In genomic region chr5:21931151-21931550, GRCm38 (mm10) we compare ENCODE assay signal across 22 mouse cellular contexts.
DNase-seq lines count a peak whose midpoint lies in the region; ATAC-seq lines count a peak whose summit lies in the region.
"Had no signal": no experiment of that assay in that cellular context is flagged by ENCODE, and none has a peak within 500 bp of the region (broad histone marks: within the 10 kb centered on the region; RNA-seq: fewer than 3 reads in every experiment).

No protein-coding gene starts in this region.

- no peak overlapping the region for H3K27ac ChIP-seq in limb, embryonic 12.5 days
- no peak overlapping the region for H3K27ac ChIP-seq in limb, embryonic 10.5 days
- no peak overlapping the region for H3K27ac ChIP-seq in hindbrain, embryonic 14.5 days
- H3K27ac ChIP-seq: embryonic facial prominence, embryonic 12.5 days; forebrain, embryonic 15.5 days; hindbrain, embryonic 13.5 days; intestine, embryonic 15.5 days had no signal

- H3K4me1 ChIP-seq in limb, embryonic 12.5 days (replicated peaks), result 0 out of 2 replicates have a peak, but pooled peaks cover 2% of the 10 kb centered on the region
- no peaks in the 10 kb centered on the region for H3K4me1 ChIP-seq in limb, embryonic 10.5 days
- H3K4me1 ChIP-seq in hindbrain, embryonic 14.5 days (replicated peaks; ENCODE audit: control insufficient read depth, insufficient read depth, low read length), result peaks cover 10% of the 10 kb centered on the region; the same call in 1 of the 2 replicates
- H3K4me1 ChIP-seq: embryonic facial prominence, embryonic 12.5 days; heart, embryonic 12.5 days; intestine, embryonic 15.5 days had no signal

- no peaks in the 10 kb centered on the region for H3K27me3 ChIP-seq in limb, embryonic 12.5 days
- no peaks in the 10 kb centered on the region for H3K27me3 ChIP-seq in limb, embryonic 10.5 days (ENCODE audit: low read depth, poor library complexity, severe bottlenecking)
- H3K27me3 ChIP-seq in hindbrain, embryonic 14.5 days (ENCODE audit: control insufficient read depth, insufficient read depth, low read length), result no peaks in the 10 kb centered on the region
- H3K27me3 ChIP-seq: embryonic facial prominence, embryonic 12.5 days; forebrain, embryonic 15.5 days; heart, embryonic 12.5 days; hindbrain, embryonic 13.5 days; intestine, embryonic 15.5 days had no signal

- peak; percentile 71; the same call in 1 of the 2 replicates for ATAC-seq in limb, embryonic 12.5 days (ENCODE audit: insufficient number of reproducible peaks, insufficient read depth, low FRiP score, low TSS enrichment, low read depth)
- ATAC-seq in common myeloid progenitor, adult 5-6 weeks (replicated peaks; ENCODE audit: low read depth, poor library complexity, severe bottlenecking), result peak; percentile 54
- 0 out of 2 replicates have a peak, but pooled peaks have one; percentile 39 for ATAC-seq in megakaryocyte progenitor cell, adult 5-6 weeks (replicated peaks; ENCODE audit: poor library complexity)
- ATAC-seq in hindbrain, embryonic 14.5 days (ENCODE audit: low FRiP score), result no peak
- ATAC-seq: activated CD4-positive, CD25-positive, alpha-beta regulatory T cell, adult 4 months; CD4-positive, CD25-positive, alpha-beta regulatory T cell, adult 4 months; forebrain, embryonic 15.5 days; intestine, embryonic 15.5 days had no signal

- H3K4me3 ChIP-seq in limb, embryonic 12.5 days (replicated peaks), result no peak overlapping the region
- H3K4me3 ChIP-seq in limb, embryonic 10.5 days, result no peak overlapping the region
- no peak overlapping the region for H3K4me3 ChIP-seq in hindbrain, embryonic 14.5 days (replicated peaks; ENCODE audit: low read length)
- H3K4me3 ChIP-seq: embryonic facial prominence, embryonic 12.5 days; forebrain, embryonic 15.5 days; heart, embryonic 12.5 days; hindbrain, embryonic 13.5 days; intestine, embryonic 15.5 days had no signal

- H3K9ac ChIP-seq in limb, embryonic 12.5 days (replicated peaks), result no peak overlapping the region
- no peak overlapping the region for H3K9ac ChIP-seq in hindbrain, embryonic 14.5 days
- H3K9ac ChIP-seq: embryonic facial prominence, embryonic 12.5 days; forebrain, embryonic 15.5 days; heart, embryonic 12.5 days; hindbrain, embryonic 13.5 days; intestine, embryonic 15.5 days had no signal

- no peak for DNase-seq in limb, embryonic 10.5 days (ENCODE audit: low spot score)
- peak; percentile 50 for DNase-seq in R1 (ENCODE audit: low read depth, low spot score)
- no peak for DNase-seq in hindbrain, embryonic 14.5 days (ENCODE audit: low spot score)
- DNase-seq in thymus, adult 18-20 months, result no peak
- DNase-seq: adrenal gland, postnatal 14 days; B cell, adult 2 months; cerebellum, adult 18-20 months; cerebellum, adult 9-11 months; cerebellum, postnatal 36 days; gastrocnemius, postnatal 10 days; heart, postnatal 36 days had no signal

- WGBS in limb, embryonic 12.5 days, result 59% methylated on average over 4 of the region's 4 CpGs
- 85% methylated on average over 4 of the region's 4 CpGs for WGBS in limb, embryonic 10.5 days
- 80% methylated on average over 4 of the region's 4 CpGs for WGBS in hindbrain, embryonic 14.5 days

- no peak overlapping the region for H3K4me2 ChIP-seq in limb, embryonic 12.5 days
- H3K4me2 ChIP-seq in hindbrain, embryonic 14.5 days (replicated peaks), result no peak overlapping the region
- H3K4me2 ChIP-seq: embryonic facial prominence, embryonic 12.5 days; forebrain, embryonic 15.5 days; heart, embryonic 12.5 days; hindbrain, embryonic 13.5 days; intestine, embryonic 15.5 days had no signal

- H3K36me3 ChIP-seq in limb, embryonic 12.5 days, result no peaks in the 10 kb centered on the region
- no peaks in the 10 kb centered on the region for H3K36me3 ChIP-seq in limb, embryonic 10.5 days
- H3K36me3 ChIP-seq in hindbrain, embryonic 14.5 days (replicated peaks; ENCODE audit: control insufficient read depth, insufficient read depth), result no peaks in the 10 kb centered on the region
- H3K36me3 ChIP-seq: embryonic facial prominence, embryonic 12.5 days; forebrain, embryonic 15.5 days; G1E; heart, embryonic 12.5 days; intestine, embryonic 15.5 days had no signal

- no peaks in the 10 kb centered on the region for H3K9me3 ChIP-seq in limb, embryonic 12.5 days
- H3K9me3 ChIP-seq in limb, embryonic 10.5 days (replicated peaks), result no peaks in the 10 kb centered on the region
- no peaks in the 10 kb centered on the region for H3K9me3 ChIP-seq in hindbrain, embryonic 14.5 days (ENCODE audit: control insufficient read depth, low read length)
- H3K9me3 ChIP-seq: embryonic facial prominence, embryonic 12.5 days; forebrain, embryonic 15.5 days; G1E; heart, embryonic 12.5 days; hindbrain, embryonic 13.5 days; intestine, embryonic 15.5 days had no signal
